Mouse (Mus musculus): ENCODE measurements around the gene Art3.
A peak's percentile ranks its signal among the peaks of the same experiment; 100 is the strongest.
"Not testable (repeated sequence)": the region's sequence is repeated elsewhere in the genome, so short reads cannot be mapped to it uniquely, and the experiment has no call there.

The Art3 gene

GRCm38 (mm10) chr5:92340606-92341005 lies 9.0 kb downstream of the Art3 start:
- DNase-seq, result no peak

- no peak for DNase-seq
These were observed 13.4 kb downstream of the Art3 start for GRCm38 (mm10) chr5:92345006-92345405.

DNA sequence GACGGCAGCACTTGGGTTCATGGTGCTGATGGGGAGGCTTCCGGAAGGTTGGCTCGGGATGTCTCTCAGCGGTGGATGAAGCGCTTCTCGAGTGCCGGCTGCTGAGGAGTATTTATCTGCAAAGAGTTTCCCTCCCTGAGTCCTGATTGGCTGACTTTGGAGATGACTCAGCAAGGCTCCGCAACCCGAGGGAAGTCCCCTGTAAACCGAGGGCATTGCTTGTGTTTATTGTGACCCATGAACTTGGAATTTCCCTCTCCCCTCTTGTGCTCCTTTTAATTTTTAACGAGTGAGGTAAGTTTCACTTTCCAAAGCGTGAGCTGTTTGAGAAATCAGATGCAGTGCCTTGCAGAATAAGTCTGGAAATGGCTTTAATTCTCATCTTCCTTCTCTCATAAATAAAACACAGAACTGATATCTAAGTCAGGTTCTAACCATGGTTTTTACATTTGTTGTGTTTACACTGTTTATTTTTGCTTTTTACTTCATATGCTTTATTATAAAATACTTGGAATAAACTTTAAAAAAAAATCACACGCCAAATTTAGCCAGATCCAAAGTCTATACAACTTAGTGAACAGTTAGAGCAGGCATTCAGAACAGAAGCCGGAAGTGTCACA lies 17.3 kb downstream of the Art3 start, which contains the start of gene Cxcl10:
Cxcl10 (minus strand) TSS at position 96 of the 620 bp plus-strand sequence.
- peak; percentile 72 for DNase-seq

GRCm38 (mm10) chr5:92349731-92350130 lies 18.1 kb downstream of the Art3 start:
- DNase-seq, result no peak

GRCm38 (mm10) chr5:92352716-92353115 lies 21.1 kb downstream of the Art3 start:
- DNase-seq, result not testable (repeated sequence)

DNA sequence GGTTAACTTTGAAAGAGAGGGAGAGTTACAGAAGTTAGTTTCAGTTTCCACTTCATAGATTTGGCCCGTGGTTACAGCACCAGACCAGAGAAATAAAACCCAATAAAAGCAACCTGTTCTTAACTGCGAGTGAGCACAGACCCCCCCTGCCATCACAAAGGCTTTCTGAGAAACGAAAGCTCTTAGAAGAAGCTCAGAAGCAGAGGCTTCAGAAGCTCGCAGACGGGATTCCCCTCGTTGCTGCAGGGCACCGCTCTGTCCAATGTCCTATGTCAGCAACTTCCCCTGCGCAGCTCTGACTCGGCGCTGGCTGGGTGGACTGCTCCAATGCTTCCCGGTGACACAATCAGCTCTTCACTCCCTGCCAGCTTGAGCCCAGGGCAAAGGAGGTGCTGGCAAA lies 21.9 kb downstream of the Art3 start:
- DNase-seq, result peak; percentile 62

- DNase-seq, result peak; percentile 64
These were observed 26.4 kb downstream of the Art3 start for GRCm38 (mm10) chr5:92358033-92358432.

- DNase-seq, result no peak
These were observed 27.3 kb downstream of the Art3 start for GRCm38 (mm10) chr5:92358767-92359455.

GRCm38 (mm10) chr5:92363179-92363578 lies 31.6 kb downstream of the Art3 start:
- no peak for DNase-seq

GRCm38 (mm10) chr5:92364011-92364410 lies 32.4 kb downstream of the Art3 start:
- no peak for DNase-seq

- DNase-seq, result no peak
These were observed 33.6 kb downstream of the Art3 start for GRCm38 (mm10) chr5:92365146-92365705.

DNA sequence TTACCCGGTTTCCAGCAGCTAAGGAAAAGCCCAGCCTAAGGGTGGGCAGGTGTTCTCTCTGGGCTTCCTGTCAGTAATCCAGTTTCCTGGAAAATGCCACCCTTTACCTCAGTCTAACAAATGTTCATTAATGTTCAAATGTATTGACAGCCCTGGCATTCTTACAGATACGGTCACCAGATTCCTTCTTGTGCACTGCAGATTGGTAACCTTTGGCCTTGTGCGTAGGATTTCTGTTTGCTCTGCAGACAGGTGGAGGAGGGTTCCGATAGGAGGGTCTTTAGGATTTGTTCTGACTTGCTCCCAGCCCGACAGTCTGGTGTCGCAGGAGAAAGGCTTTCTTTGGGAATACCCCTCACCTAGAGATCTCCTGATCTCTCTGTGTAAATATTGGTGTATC lies 34.9 kb downstream of the Art3 start:
- no peak for DNase-seq

- no peak for DNase-seq
These were observed 36.8 kb downstream of the Art3 start for GRCm38 (mm10) chr5:92368392-92368791.

DNA sequence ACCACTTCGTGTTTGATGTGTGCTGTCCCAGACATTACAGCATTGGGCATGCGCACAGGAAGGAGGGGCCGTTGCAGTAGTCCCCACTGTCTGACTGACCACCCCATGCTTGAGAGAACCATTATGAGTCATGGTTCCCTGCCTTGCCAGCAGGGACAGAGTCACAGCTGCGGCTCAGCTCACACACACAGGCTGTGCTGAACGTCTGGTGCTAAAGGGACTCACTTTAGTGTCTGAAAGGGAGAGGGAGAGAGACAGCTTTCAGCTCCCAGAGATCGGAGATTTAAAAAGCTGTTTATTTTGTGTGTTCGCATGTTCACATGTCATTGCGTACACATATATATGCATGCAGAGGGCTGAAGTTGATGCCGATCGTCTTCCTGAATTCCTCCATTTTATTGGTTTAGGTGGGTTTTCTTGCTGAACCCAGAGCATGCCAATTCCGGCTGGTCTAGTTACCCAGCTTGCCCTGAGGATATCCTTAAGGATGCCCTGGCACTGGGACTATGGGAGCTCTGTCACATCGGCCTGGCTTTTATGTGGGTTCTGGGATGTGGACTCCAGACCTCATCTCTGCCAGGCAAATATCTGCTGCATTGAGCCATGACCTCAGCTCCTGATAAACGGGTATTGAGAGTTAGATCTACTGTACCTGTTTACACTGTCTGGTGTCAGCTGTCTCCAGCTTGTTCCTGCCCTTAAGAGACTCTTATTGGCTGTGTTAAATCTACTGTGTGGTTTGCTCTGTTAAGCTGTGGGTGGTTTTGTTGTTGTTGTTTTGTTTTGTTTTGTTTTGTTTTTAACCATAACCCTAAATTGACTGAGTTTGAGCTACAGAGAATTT lies 37.7 kb downstream of the Art3 start:
- DNase-seq, result peak; percentile 75

GRCm38 (mm10) chr5:92370392-92370791 lies 38.8 kb downstream of the Art3 start:
- DNase-seq, result no peak

GRCm38 (mm10) chr5:92370891-92371290 lies 39.3 kb downstream of the Art3 start:
- DNase-seq, result no peak

DNA sequence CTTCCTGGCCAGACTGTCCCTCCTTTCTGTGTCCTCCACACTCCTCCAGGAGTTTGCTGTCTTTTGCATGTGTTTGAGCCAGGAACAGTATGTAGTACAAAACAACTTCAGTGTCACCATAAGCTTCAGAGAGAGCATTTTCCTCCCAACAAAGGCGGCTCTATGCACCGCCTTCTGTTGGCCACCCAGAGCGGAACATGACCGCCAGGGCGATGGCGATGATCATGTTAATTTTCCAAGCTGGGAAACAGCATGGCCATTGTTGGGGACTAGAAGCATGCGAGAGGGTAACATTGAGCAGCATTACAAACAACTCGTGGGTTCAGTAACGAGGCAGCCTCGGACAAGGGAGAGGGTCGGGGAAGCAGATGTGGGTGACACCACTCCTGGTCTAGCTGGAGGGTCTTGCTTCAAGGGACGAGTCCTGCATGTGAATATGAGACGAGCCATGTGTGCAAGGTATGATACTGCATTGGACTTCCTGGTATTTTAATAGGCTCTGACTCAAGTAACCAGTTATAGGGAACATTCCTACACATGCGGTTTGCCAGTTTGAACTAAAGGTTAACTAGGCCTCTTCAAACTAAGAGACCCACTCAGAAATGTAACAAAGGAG lies 39.8 kb downstream of the Art3 start:
- DNase-seq, result no peak

DNA sequence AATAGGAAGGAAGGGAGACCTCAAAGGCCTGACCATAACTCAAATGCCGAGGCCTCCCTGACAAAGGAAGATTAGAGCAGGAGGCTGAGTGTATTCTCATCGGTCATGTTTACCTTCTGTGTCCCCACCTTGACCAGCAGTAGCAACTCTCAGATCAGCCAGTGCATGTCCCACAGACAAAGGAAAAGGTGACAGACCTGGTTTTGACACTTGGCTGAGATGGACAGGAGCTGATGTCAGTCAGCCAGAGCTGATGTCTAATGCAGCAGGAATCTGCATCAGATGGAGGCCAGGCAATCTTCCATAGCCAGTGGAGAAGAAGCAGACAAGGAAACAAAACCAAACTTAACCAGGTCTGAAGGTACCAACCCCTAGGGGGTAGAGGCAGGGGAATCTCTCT lies 41.0 kb downstream of the Art3 start:
- DNase-seq, result no peak

DNA sequence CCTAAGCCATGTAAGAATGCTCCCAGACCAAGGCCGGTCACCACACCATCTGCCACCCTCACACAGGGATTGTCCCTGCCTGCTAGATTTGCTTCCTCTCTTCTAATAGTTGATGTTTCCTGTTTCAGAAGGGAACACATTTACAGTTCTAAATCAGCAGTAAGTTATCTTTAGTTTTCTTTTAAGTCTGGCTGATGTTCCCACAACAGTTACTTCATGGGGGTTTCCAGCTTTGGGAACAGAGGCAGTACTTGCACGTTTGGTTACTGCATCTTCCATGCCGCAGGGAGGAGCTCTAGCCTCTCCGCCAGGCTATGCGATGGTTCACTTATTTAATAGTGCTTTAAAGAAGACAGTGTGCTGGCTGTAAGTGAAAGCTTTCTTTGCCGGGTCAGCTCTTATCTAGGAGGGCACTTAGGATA lies 43.1 kb downstream of the Art3 start:
- DNase-seq, result peak; percentile 75

GRCm38 (mm10) chr5:92375368-92375767 lies 43.7 kb downstream of the Art3 start:
- DNase-seq, result peak; percentile 61

DNA sequence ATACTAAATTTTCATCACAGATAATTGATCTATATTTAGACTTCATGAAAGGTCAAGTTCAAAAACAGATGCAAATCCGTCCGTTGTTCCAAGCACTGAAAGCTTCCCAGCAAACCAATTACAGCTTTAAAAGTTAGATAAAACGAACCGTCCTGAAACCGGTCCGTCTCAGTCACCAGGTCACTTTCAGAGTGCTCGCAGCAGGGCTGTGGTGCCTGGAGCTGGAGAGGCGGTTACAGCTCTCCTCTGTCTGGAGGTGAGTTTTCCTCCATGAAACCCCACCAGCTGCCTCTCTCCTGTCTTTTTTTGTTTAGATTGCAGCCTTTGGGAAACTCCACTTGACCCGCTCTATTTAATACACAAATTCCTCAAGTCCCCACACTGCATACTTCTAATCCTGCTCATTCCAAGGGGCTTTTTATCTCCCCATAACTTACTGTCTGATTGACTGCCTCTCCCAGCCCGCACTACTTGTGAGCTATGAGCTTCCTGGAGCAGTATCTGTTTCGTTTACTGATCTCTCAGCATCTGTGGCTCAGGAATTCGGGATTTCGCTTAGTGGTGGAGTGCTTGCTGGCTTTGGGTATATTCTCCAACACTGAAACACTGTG lies 45.3 kb downstream of the Art3 start:
- DNase-seq, result no peak
